Mouse (Mus musculus): Measurements from ENCODE around the gene Shisa5. TPM values are rescaled to one million over a fixed set of nuclear protein-coding genes. Genes with fewer than 3 reads are reported as not detected.

Gene Shisa5
- polyA plus RNA-seq, 1 experiment from 2014 or later = 311 TPM

DNA sequence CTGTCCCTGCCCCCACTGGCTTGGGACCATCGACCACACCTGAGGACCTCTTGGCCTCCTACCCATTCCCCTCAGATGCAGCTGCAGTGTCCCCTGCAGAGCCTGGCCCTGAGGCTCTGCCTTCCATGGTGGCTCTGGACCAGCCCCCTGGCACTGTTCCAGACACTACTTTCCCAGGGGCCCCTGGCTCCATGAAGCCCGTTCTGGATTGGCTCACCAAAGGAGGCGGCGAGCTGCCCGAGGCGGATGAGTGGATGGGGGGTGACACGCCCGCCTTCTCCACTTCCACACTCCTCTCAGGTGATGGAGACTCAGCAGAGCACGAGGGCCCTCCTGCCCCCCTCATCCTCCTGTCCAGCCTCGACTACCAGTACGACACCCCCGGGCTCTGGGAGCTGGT, 66.6 kb downstream of the Shisa5 start:
- TF ChIP-seq CTCF (IDR thresholded peaks at IDR 0.05; ENCODE audit: low read depth) = no peak
- H3K4me3 ChIP-seq (ENCODE audit: low read depth, low read length) = no peak overlapping the region
- H3K36me3 ChIP-seq (ENCODE audit: control insufficient read depth, insufficient read depth) = peaks cover 25% of the 10 kb centered on the region; the same call in 1 of the 2 replicates
- H3K27ac ChIP-seq (ENCODE audit: low read depth, low read length) = no peak overlapping the region; the same call in 1 of the 2 replicates
- H3K9ac ChIP-seq (ENCODE audit: low read depth, low read length) = no peak overlapping the region
- 58% methylated on average over 12 of the region's 12 CpGs for WGBS
- no peaks in the 10 kb centered on the region for H3K4me1 ChIP-seq (replicated peaks; ENCODE audit: control insufficient read depth, insufficient read depth, low read length)
- H3K4me2 ChIP-seq (replicated peaks; ENCODE audit: low read depth) = no peak overlapping the region
- ATAC-seq = no peak
- H3K27me3 ChIP-seq (replicated peaks; ENCODE audit: control insufficient read depth, insufficient read depth, low read length) = no peaks in the 10 kb centered on the region
- H3K9me3 ChIP-seq (ENCODE audit: control insufficient read depth) = no peaks in the 10 kb centered on the region

DNA sequence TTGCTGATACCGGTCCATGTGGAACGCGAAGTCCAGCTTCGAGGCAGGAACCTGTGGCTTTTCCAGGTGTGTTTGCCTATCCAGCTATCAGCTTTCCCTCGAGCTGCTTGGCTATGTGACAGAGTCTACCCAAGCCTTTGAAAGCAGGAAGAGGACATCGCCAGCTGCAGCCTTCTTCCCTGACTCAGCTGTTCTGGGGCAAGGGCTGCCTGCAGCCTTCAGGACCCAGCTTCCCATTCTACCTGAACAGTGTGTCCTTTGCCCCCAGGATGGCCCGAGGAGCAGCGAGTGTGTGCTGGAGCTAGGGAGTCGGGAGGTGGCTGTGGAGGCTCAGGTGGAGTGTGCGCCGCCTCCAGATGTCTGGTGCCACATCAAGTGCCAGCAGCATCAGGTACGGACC, 67.3 kb downstream of the Shisa5 start:
- Histone ChIP-seq H3K27ac (ENCODE audit: low read depth, low read length) (no peak overlapping the region), H3K4me2 (replicated peaks; ENCODE audit: low read depth) (no peak overlapping the region), H3K36me3 (ENCODE audit: control insufficient read depth, insufficient read depth) (peaks cover 29% of the 10 kb centered on the region; the same call in 1 of the 2 replicates), H3K9me3 (ENCODE audit: control insufficient read depth) (no peaks in the 10 kb centered on the region), H3K4me3 (ENCODE audit: low read depth, low read length) (no peak overlapping the region), H3K27me3 (replicated peaks; ENCODE audit: control insufficient read depth, insufficient read depth, low read length) (no peaks in the 10 kb centered on the region), H3K4me1 (replicated peaks; ENCODE audit: control insufficient read depth, insufficient read depth, low read length) (no peaks in the 10 kb centered on the region), H3K9ac (ENCODE audit: low read depth, low read length) (no peak overlapping the region)
- WGBS = 76% methylated on average over 12 of the region's 12 CpGs
- no peak for ATAC-seq
- TF ChIP-seq CTCF (IDR thresholded peaks at IDR 0.05; ENCODE audit: low read depth) = no peak

DNA sequence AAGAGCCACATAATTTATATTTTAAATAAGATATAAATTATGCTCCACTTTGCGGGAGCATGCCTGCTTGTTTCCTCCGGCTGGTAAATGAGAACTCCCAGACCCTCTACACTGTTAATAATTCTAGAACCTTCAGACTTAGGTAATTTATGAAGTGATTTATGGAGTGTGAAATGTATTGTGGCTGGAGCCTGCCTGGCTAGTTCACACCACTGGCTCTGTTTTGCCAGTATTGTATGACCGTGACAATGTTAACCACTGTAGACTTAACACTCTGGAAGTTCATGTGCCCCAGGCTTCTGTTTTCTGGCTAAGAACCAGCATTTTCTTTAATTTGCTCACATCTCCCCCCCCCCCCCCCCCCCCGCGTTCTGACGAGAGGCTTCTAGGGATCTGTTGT, 69.0 kb downstream of the Shisa5 start:
- peaks cover 36% of the 10 kb centered on the region; the same call in 1 of the 2 replicates for H3K36me3 ChIP-seq (ENCODE audit: control insufficient read depth, insufficient read depth)
- no peak for ATAC-seq
- H3K27ac ChIP-seq (ENCODE audit: low read depth, low read length) = no peak overlapping the region

More for the DNA sequence above, 69.0 kb downstream of the Shisa5 start:
- H3K9me3 ChIP-seq (ENCODE audit: control insufficient read depth) = no peaks in the 10 kb centered on the region
- H3K4me1 ChIP-seq (replicated peaks; ENCODE audit: control insufficient read depth, insufficient read depth, low read length) = no peaks in the 10 kb centered on the region
- no peaks in the 10 kb centered on the region for H3K27me3 ChIP-seq (replicated peaks; ENCODE audit: control insufficient read depth, insufficient read depth, low read length)
- no peak overlapping the region for H3K4me2 ChIP-seq (replicated peaks; ENCODE audit: low read depth)
- 59% methylated on average over 4 of the region's 6 CpGs for WGBS
- no peak for TF ChIP-seq CTCF (IDR thresholded peaks at IDR 0.05; ENCODE audit: low read depth)
- H3K9ac ChIP-seq (ENCODE audit: low read depth, low read length) = no peak overlapping the region
- H3K4me3 ChIP-seq (ENCODE audit: low read depth, low read length) = no peak overlapping the region

Other genes with a start within 250 kb of the Shisa5 start
- 5.4 and 6.8 TPM in 2 replicates for gene Nckipsd, start 230.2 kb upstream of the Shisa5 start, polyA plus RNA-seq (2015; fragmentation: Nextera tagmentation; extraction: Ambion mirVana)
- 0.40 and 0.93 TPM in 2 replicates for gene Celsr3, start 212.2 kb upstream of the Shisa5 start, polyA plus RNA-seq (2015; fragmentation: Nextera tagmentation; extraction: Ambion mirVana)
- 70.8 and 99.5 TPM in 2 replicates for gene Slc26a6, start 185.3 kb upstream of the Shisa5 start, polyA plus RNA-seq (2015; fragmentation: Nextera tagmentation; extraction: Ambion mirVana)
- 0.21 TPM in 1 of 2 replicates, not detected in the other for gene Tmem89, start 123.9 kb upstream of the Shisa5 start, polyA plus RNA-seq (2015; fragmentation: Nextera tagmentation; extraction: Ambion mirVana)
- gene Uqcrc1, start 101.9 kb upstream of the Shisa5 start, polyA plus RNA-seq (2015; fragmentation: Nextera tagmentation; extraction: Ambion mirVana) = 557 and 585 TPM in 2 replicates
- gene Col7a1, start 85.0 kb upstream of the Shisa5 start, polyA plus RNA-seq (2015; fragmentation: Nextera tagmentation; extraction: Ambion mirVana) = 1.9 and 3.1 TPM in 2 replicates
- not detected in 2 replicates for gene Ucn2, start 52.6 kb upstream of the Shisa5 start, polyA plus RNA-seq (2015; fragmentation: Nextera tagmentation; extraction: Ambion mirVana)
- gene Pfkfb4, start 46.8 kb upstream of the Shisa5 start, polyA plus RNA-seq (2015; fragmentation: Nextera tagmentation; extraction: Ambion mirVana) = 43.1 and 48.3 TPM in 2 replicates
- 16.1 and 17.1 TPM in 2 replicates for gene Trex1, start 21.2 kb downstream of the Shisa5 start, polyA plus RNA-seq (2015; fragmentation: Nextera tagmentation; extraction: Ambion mirVana)
- 7.5 and 8.9 TPM in 2 replicates for gene Atrip, start 35.6 kb downstream of the Shisa5 start, polyA plus RNA-seq (2015; fragmentation: Nextera tagmentation; extraction: Ambion mirVana)
- gene Ccdc51, start 43.9 kb downstream of the Shisa5 start, polyA plus RNA-seq (2015; fragmentation: Nextera tagmentation; extraction: Ambion mirVana) = 12.1 and 12.7 TPM in 2 replicates
- 683 and 718 TPM in 2 replicates for gene Tma7, start 44.0 kb downstream of the Shisa5 start, polyA plus RNA-seq (2015; fragmentation: Nextera tagmentation; extraction: Ambion mirVana)
- gene Plxnb1, start 56.8 kb downstream of the Shisa5 start, polyA plus RNA-seq (2015; fragmentation: Nextera tagmentation; extraction: Ambion mirVana) = 1.3 and 1.6 TPM in 2 replicates
- not detected in 2 replicates for gene Fbxw21, start 123.5 kb downstream of the Shisa5 start, polyA plus RNA-seq (2015; fragmentation: Nextera tagmentation; extraction: Ambion mirVana)
- not detected in 2 replicates for gene Fbxw13, start 157.4 kb downstream of the Shisa5 start, polyA plus RNA-seq (2015; fragmentation: Nextera tagmentation; extraction: Ambion mirVana)
- not detected in 2 replicates for gene Fbxw20, start 196.2 kb downstream of the Shisa5 start, polyA plus RNA-seq (2015; fragmentation: Nextera tagmentation; extraction: Ambion mirVana)
- not detected in 2 replicates for gene Fbxw14, start 249.1 kb downstream of the Shisa5 start, polyA plus RNA-seq (2015; fragmentation: Nextera tagmentation; extraction: Ambion mirVana)

Data from intestine, postnatal 0 days (tissue).